Mouse (Mus musculus): ENCODE measurements at regions not wholly inside any gene's neighbourhood (a gene's known extent, or its start where the extent isn't known, plus 50 kb on each side); places are given as distances from the start of the nearest gene placed in this dataset.

DNA sequence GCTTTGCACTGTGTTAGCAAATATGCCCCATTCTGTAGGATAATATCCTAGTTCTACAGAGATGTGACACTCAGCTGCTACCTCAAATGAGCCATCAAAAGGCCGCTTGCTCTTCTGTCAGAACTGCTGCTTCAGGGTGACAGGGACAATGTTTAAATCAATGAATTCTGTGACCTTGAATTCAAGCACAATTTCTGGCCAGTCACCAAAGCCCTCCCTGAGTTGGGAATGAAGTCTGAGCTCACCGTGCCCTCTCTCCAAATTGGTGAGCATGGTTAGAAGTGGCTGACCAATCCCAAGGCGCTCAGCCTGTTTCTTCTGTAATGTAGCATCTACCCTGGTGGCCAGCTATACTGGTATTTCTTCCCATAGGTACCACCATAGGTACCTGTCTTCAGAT, 113.8 kb upstream of the Aldh1b1 start:
- no peak overlapping the region for H3ac ChIP-seq (ENCODE audit: control insufficient read depth, insufficient read length)
- TF ChIP-seq POLR2AphosphoS2 (IDR thresholded peaks at IDR 0.05; ENCODE audit: insufficient read length, low read depth) (no peak), MYOG (IDR thresholded peaks at IDR 0.05; ENCODE audit: control insufficient read depth in 1 of 3, insufficient read depth in 1 of 3, insufficient read length in 2 of 3, low read depth in 2 of 3) (no peak), CEBPB (IDR thresholded peaks at IDR 0.05; ENCODE audit: insufficient read depth, poor library complexity, severe bottlenecking) (no peak), SRF (IDR thresholded peaks at IDR 0.05; ENCODE audit: control insufficient read depth, insufficient read length, low read depth) (no peak), MYOD1 (IDR thresholded peaks at IDR 0.05; ENCODE audit: control insufficient read depth in 1 of 3, insufficient read length in 2 of 3, low read depth in 2 of 3) (no peak), POLR2A (IDR thresholded peaks at IDR 0.05; ENCODE audit: insufficient read length, low read depth) (no peak), USF1 (IDR thresholded peaks at IDR 0.05; ENCODE audit: low read depth) (no peak), TCF3 (IDR thresholded peaks at IDR 0.05; ENCODE audit: insufficient read length, low read depth) (no peak), TCF12 (IDR thresholded peaks at IDR 0.05; ENCODE audit: insufficient read depth, poor library complexity, severe bottlenecking) (no peak)

DNA sequence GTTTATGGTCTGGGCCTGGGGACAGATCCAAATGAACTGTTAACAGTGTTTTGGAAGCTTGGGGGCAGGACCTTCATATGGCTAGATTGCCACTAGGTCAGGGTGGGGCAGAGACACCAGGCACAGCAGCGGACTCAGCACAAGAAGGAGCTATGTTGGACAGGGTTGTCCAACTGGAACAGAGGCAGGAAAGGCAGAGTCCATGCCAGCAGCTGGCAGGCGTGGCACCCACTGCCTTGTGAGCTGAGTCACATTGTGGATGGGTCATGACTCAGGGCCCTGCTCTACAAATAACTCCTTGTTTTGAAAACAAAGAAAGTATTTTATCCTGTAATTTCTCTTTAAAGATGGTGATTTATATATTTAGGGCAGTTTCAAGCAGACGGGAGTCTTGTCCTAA, 115.6 kb upstream of the Aldh1b1 start:
- H3K27me3 ChIP-seq (ENCODE audit: control insufficient read depth, insufficient read depth, insufficient read length) = no peaks in the 10 kb centered on the region
- no peak overlapping the region for H3ac ChIP-seq (ENCODE audit: control insufficient read depth, insufficient read length)
- no peaks in the 10 kb centered on the region for H3K79me2 ChIP-seq (ENCODE audit: control insufficient read depth, insufficient read depth)
- no peaks in the 10 kb centered on the region for H3K36me3 ChIP-seq (ENCODE audit: control insufficient read depth, insufficient read depth)
- peak overlapping the region; percentile 41 for H3K4me2 ChIP-seq (ENCODE audit: low read depth)
- TF ChIP-seq MYOD1 (IDR thresholded peaks at IDR 0.05; ENCODE audit: control insufficient read depth in 1 of 3, insufficient read length in 2 of 3, low read depth in 2 of 3) = peak in 2 of 3 experiments; percentile 61 to 80
- TF ChIP-seq MYOG (IDR thresholded peaks at IDR 0.05; ENCODE audit: control insufficient read depth in 1 of 3, insufficient read depth in 1 of 3, insufficient read length in 2 of 3, low read depth in 2 of 3) = peak in 2 of 3 experiments; percentile 6 to 75
- TF ChIP-seq MAX (IDR thresholded peaks at IDR 0.05; ENCODE audit: low read depth) = no peak
- no peak overlapping the region for H3K4me3 ChIP-seq

More for the DNA sequence above, 113.8 kb upstream of the Aldh1b1 start:
- Histone ChIP-seq H3K4me3 (no peak overlapping the region), H3K27me3 (ENCODE audit: control insufficient read depth, insufficient read depth, insufficient read length) (no peaks in the 10 kb centered on the region), H3K79me2 (ENCODE audit: control insufficient read depth, insufficient read depth) (no peaks in the 10 kb centered on the region), H3K36me3 (ENCODE audit: control insufficient read depth, insufficient read depth) (no peaks in the 10 kb centered on the region), H3K4me2 (ENCODE audit: low read depth) (no peak overlapping the region)

- H3ac ChIP-seq (ENCODE audit: control insufficient read depth, insufficient read length) = no peak overlapping the region
- H3K4me2 ChIP-seq (ENCODE audit: low read depth) = peak overlapping the region; percentile 24
- no peaks in the 10 kb centered on the region for H3K36me3 ChIP-seq (ENCODE audit: control insufficient read depth, insufficient read depth)
- no peaks in the 10 kb centered on the region for H3K27me3 ChIP-seq (ENCODE audit: control insufficient read depth, insufficient read depth, insufficient read length)
- no peak overlapping the region for H3K4me3 ChIP-seq
- no peaks in the 10 kb centered on the region for H3K79me2 ChIP-seq (ENCODE audit: control insufficient read depth, insufficient read depth)
- TF ChIP-seq POLR2AphosphoS2 (IDR thresholded peaks at IDR 0.05; ENCODE audit: insufficient read length, low read depth) (no peak), REST (IDR thresholded peaks at IDR 0.05; ENCODE audit: insufficient read depth, insufficient read length) (no peak), E2F4 (IDR thresholded peaks at IDR 0.05; ENCODE audit: insufficient read depth) (no peak), TCF12 (IDR thresholded peaks at IDR 0.05; ENCODE audit: insufficient read depth, poor library complexity, severe bottlenecking) (no peak), MYOG (IDR thresholded peaks at IDR 0.05; ENCODE audit: control insufficient read depth in 1 of 3, insufficient read depth in 1 of 3, insufficient read length in 2 of 3, low read depth in 2 of 3) (no peak), CEBPB (IDR thresholded peaks at IDR 0.05; ENCODE audit: insufficient read depth, poor library complexity, severe bottlenecking) (no peak), TCF3 (IDR thresholded peaks at IDR 0.05; ENCODE audit: insufficient read length, low read depth) (no peak), SRF (IDR thresholded peaks at IDR 0.05; ENCODE audit: control insufficient read depth, insufficient read length, low read depth) (no peak), USF1 (IDR thresholded peaks at IDR 0.05; ENCODE audit: low read depth) (no peak), MYOD1 (IDR thresholded peaks at IDR 0.05; ENCODE audit: control insufficient read depth in 1 of 3, insufficient read length in 2 of 3, low read depth in 2 of 3) (no peak), MAX (IDR thresholded peaks at IDR 0.05; ENCODE audit: low read depth) (no peak), POLR2A (IDR thresholded peaks at IDR 0.05; ENCODE audit: insufficient read length, low read depth) (no peak)
These were observed 116.1 kb upstream of the Aldh1b1 start for GRCm38 (mm10) chr4:45682746-45683145.

GRCm38 (mm10) chr4:45676137-45676536, 122.7 kb upstream of the Aldh1b1 start:
- Histone ChIP-seq H3K4me2 (ENCODE audit: low read depth) (no peak overlapping the region), H3ac (ENCODE audit: control insufficient read depth, insufficient read length) (no peak overlapping the region), H3K79me2 (ENCODE audit: control insufficient read depth, insufficient read depth) (no peaks in the 10 kb centered on the region), H3K36me3 (ENCODE audit: control insufficient read depth, insufficient read depth) (no peaks in the 10 kb centered on the region), H3K27me3 (ENCODE audit: control insufficient read depth, insufficient read depth, insufficient read length) (peaks cover 17% of the 10 kb centered on the region), H3K4me3 (no peak overlapping the region)
- no peak for TF ChIP-seq USF1 (IDR thresholded peaks at IDR 0.05; ENCODE audit: low read depth)
- no peak for TF ChIP-seq POLR2A (IDR thresholded peaks at IDR 0.05; ENCODE audit: insufficient read length, low read depth)
- no peak for TF ChIP-seq E2F4 (IDR thresholded peaks at IDR 0.05; ENCODE audit: insufficient read depth)
- TF ChIP-seq MYOG (IDR thresholded peaks at IDR 0.05; ENCODE audit: control insufficient read depth in 1 of 3, insufficient read depth in 1 of 3, insufficient read length in 2 of 3, low read depth in 2 of 3) = no peak
- TF ChIP-seq TCF12 (IDR thresholded peaks at IDR 0.05; ENCODE audit: insufficient read depth, poor library complexity, severe bottlenecking) = no peak
- no peak for TF ChIP-seq MAX (IDR thresholded peaks at IDR 0.05; ENCODE audit: low read depth)
- no peak for TF ChIP-seq CEBPB (IDR thresholded peaks at IDR 0.05; ENCODE audit: insufficient read depth, poor library complexity, severe bottlenecking)
- TF ChIP-seq TCF3 (IDR thresholded peaks at IDR 0.05; ENCODE audit: insufficient read length, low read depth) = no peak
- no peak for TF ChIP-seq REST (IDR thresholded peaks at IDR 0.05; ENCODE audit: insufficient read depth, insufficient read length)
- no peak for TF ChIP-seq MYOD1 (IDR thresholded peaks at IDR 0.05; ENCODE audit: control insufficient read depth in 1 of 3, insufficient read length in 2 of 3, low read depth in 2 of 3)
- no peak for TF ChIP-seq SRF (IDR thresholded peaks at IDR 0.05; ENCODE audit: control insufficient read depth, insufficient read length, low read depth)
- no peak for TF ChIP-seq POLR2AphosphoS2 (IDR thresholded peaks at IDR 0.05; ENCODE audit: insufficient read length, low read depth)

- Histone ChIP-seq H3K27me3 (ENCODE audit: control insufficient read depth, insufficient read depth, insufficient read length) (peaks cover 17% of the 10 kb centered on the region), H3K4me3 (no peak overlapping the region), H3K4me2 (ENCODE audit: low read depth) (no peak overlapping the region), H3K36me3 (ENCODE audit: control insufficient read depth, insufficient read depth) (no peaks in the 10 kb centered on the region), H3K79me2 (ENCODE audit: control insufficient read depth, insufficient read depth) (no peaks in the 10 kb centered on the region), H3ac (ENCODE audit: control insufficient read depth, insufficient read length) (no peak overlapping the region)
- TF ChIP-seq USF1 (IDR thresholded peaks at IDR 0.05; ENCODE audit: low read depth) = no peak
These were observed 124.5 kb upstream of the Aldh1b1 start for GRCm38 (mm10) chr4:45674291-45674690.
